Mouse (Mus musculus): Measurements from ENCODE around the gene Stau1. TPM values are rescaled to one million over a fixed set of nuclear protein-coding genes. Genes with fewer than 3 reads are reported as not detected.

The Stau1 gene
- polyA plus RNA-seq, 1 experiment from 2014 or later, result 122 TPM

DNA sequence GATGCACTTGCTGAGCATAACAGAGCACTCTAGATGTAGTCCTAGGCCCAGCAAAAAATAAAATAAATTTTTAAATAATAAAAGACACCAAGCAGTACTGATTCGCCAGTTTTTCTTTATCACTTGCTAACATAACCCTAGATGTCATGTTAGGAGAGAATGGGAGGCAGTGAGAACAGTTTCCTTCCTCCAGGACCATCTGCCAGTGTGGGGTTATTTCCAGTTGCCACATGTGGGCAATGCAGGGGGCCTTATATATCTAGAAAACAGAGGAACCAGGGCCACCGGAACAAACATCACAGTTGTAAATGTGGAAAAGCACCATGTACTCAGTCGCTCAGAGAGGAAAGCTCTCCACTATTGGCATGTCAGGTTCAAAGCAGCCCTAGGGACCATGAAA lies 18.6 kb downstream of the Stau1 start:
- Histone ChIP-seq H3K9me3 (no peaks in the 10 kb centered on the region), H3K9ac (no peak overlapping the region), H3K27ac (no peak overlapping the region), H3K4me3 (no peak overlapping the region), H3K27me3 (replicated peaks) (no peaks in the 10 kb centered on the region), H3K36me3 (replicated peaks) (no peaks in the 10 kb centered on the region), H3K4me2 (no peak overlapping the region), H3K4me1 (peaks cover 6% of the 10 kb centered on the region; the same call in 1 of the 2 replicates)
- 74% methylated on average over 3 of the region's 3 CpGs for WGBS
- no peak for ATAC-seq (replicated peaks)

DNA sequence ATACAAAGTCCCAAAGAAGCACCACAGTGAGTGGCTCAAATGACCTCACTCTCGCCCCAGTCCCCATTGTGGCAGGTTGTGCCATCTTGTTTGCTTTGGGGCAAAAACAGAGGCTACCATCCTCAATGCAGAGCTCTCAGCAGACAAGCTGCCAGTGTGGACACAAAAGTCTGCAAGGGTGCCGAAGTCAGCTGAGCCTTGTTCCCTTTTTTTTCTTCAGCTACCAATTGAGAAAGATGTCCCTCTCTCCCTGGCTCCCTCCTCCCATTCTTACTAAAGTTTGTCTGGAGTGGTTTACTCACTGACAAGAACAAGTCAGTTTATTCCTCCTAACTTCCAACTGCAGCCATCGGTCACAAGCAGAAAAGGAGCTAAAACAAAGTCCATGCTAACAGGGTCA lies 19.7 kb downstream of the Stau1 start:
- Histone ChIP-seq H3K4me1 (peaks cover 6% of the 10 kb centered on the region; the same call in 1 of the 2 replicates), H3K4me2 (no peak overlapping the region), H3K9me3 (no peaks in the 10 kb centered on the region), H3K36me3 (replicated peaks) (no peaks in the 10 kb centered on the region), H3K4me3 (no peak overlapping the region), H3K27me3 (replicated peaks) (no peaks in the 10 kb centered on the region), H3K27ac (no peak overlapping the region), H3K9ac (no peak overlapping the region)
- ATAC-seq (replicated peaks), result no peak
- WGBS, result 72% methylated on average over 3 of the region's 3 CpGs

DNA sequence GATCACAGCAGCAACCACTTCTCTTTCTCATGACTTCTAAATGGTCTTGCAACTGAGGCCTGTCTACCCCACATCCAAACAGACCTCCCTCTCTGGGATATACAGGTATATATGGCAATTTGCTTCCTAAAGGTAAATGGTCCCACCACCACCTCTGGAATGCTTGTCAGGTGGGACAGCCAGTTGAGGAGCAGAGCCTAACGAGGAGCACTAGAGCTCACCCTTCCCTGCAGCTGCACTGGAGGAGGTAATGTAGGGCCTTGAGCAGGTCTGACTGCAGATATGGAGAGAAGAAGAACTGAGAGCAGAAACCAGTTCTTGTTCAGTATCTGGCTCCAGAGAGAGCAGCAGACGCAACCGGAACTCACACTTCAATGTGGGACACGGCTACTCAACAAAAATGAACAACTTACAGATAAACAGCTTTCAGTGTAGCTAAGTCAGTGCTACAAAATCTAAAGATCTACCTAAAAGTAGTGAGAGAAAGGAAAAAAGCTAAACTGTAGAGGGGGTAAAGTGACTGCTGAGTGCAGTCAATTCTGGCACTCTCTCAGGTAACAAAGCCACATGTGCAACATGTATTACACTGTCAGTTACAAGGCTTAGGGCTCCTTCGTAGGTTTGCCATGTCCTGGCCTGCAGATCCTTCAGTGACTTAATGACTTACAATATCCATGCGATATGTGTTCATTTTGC lies 21.8 kb downstream of the Stau1 start:
- Histone ChIP-seq H3K36me3 (replicated peaks) (no peaks in the 10 kb centered on the region), H3K9ac (no peak overlapping the region), H3K9me3 (no peaks in the 10 kb centered on the region), H3K4me1 (peaks cover 6% of the 10 kb centered on the region; the same call in 1 of the 2 replicates), H3K4me2 (no peak overlapping the region), H3K27ac (no peak overlapping the region), H3K4me3 (no peak overlapping the region), H3K27me3 (replicated peaks) (no peaks in the 10 kb centered on the region)
- 83% methylated on average over 6 of the region's 6 CpGs for WGBS
- no peak for ATAC-seq (replicated peaks)

DNA sequence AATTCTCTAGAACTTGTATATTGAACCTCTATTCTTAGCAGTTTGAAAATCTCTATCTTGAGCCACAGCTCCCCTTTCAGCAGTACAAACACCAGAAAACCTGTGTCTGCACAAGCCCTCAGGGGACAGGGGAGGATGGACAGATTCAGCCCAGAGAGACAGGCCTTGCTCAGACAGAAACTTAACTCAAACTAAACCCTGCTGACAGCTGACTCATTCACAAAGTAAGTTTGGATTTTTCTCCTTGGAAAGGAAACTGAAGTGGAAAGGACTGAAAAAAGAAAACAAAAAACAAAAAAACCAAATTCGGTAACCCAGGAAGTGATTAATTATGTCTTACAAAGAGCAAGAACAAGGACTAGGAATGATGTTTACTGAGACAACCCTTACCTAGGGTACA lies 22.9 kb downstream of the Stau1 start:
- Histone ChIP-seq H3K4me2 (no peak overlapping the region), H3K9me3 (no peaks in the 10 kb centered on the region), H3K27ac (no peak overlapping the region), H3K9ac (no peak overlapping the region), H3K4me3 (no peak overlapping the region), H3K36me3 (replicated peaks) (no peaks in the 10 kb centered on the region), H3K27me3 (replicated peaks) (no peaks in the 10 kb centered on the region), H3K4me1 (peaks cover 6% of the 10 kb centered on the region; the same call in 1 of the 2 replicates)
- 86% methylated on average over 1 of the region's 1 CpGs for WGBS
- no peak for ATAC-seq (replicated peaks)

DNA sequence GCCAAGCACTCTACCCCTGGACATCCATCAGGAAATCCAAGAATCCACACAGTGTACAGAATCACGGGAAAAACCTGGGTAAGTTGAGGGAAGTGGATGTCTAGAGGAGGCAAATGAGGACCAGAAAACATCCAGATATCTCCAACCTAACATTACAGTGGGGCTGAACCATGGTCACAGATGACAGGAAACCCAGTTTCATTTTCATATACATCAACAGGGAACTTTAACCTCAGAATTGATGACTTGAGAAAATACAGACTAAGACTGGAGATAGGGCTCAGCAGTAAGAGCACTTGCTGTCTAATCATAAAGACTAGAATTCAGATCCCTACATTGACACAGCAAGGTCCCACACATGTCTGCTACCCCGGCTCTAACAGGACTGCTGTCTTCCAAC lies 31.3 kb downstream of the Stau1 start:
- no peaks in the 10 kb centered on the region for H3K9me3 ChIP-seq
- H3K9ac ChIP-seq, result no peak overlapping the region
- no peak overlapping the region for H3K27ac ChIP-seq
- WGBS, result 89% methylated on average over 2 of the region's 2 CpGs
- ATAC-seq (replicated peaks), result no peak
- no peak overlapping the region for H3K4me3 ChIP-seq
- H3K4me1 ChIP-seq, result no peaks in the 10 kb centered on the region
- no peaks in the 10 kb centered on the region for H3K27me3 ChIP-seq (replicated peaks)
- no peak overlapping the region for H3K4me2 ChIP-seq
- H3K36me3 ChIP-seq (replicated peaks), result no peaks in the 10 kb centered on the region; the same call in 1 of the 2 replicates

DNA sequence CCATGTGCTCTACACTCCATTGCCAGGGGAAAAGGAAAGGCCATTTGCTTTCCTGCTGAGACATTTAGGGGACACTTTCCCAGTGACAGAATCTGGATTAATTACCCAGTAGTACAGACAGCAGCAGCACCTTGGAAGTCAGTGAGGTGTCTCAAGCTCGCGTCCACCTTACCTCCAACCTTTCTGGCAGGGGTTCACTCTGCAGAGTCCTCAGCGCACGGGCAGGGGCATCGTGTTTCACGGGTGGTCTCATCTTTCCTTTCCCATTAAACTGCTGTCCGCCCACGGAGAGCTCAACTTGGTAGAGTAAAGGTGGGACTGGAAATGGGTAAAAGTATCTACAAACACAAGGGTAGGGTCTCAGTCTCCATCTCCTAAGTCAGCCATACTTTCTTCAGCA lies 32.8 kb downstream of the Stau1 start:
- Histone ChIP-seq H3K9ac (no peak overlapping the region), H3K27me3 (replicated peaks) (no peaks in the 10 kb centered on the region), H3K27ac (no peak overlapping the region), H3K9me3 (no peaks in the 10 kb centered on the region), H3K4me2 (no peak overlapping the region), H3K36me3 (replicated peaks) (peaks cover 9% of the 10 kb centered on the region; the same call in 1 of the 2 replicates), H3K4me3 (no peak overlapping the region), H3K4me1 (no peaks in the 10 kb centered on the region)
- ATAC-seq (replicated peaks), result no peak
- WGBS, result 91% methylated on average over 8 of the region's 8 CpGs

DNA sequence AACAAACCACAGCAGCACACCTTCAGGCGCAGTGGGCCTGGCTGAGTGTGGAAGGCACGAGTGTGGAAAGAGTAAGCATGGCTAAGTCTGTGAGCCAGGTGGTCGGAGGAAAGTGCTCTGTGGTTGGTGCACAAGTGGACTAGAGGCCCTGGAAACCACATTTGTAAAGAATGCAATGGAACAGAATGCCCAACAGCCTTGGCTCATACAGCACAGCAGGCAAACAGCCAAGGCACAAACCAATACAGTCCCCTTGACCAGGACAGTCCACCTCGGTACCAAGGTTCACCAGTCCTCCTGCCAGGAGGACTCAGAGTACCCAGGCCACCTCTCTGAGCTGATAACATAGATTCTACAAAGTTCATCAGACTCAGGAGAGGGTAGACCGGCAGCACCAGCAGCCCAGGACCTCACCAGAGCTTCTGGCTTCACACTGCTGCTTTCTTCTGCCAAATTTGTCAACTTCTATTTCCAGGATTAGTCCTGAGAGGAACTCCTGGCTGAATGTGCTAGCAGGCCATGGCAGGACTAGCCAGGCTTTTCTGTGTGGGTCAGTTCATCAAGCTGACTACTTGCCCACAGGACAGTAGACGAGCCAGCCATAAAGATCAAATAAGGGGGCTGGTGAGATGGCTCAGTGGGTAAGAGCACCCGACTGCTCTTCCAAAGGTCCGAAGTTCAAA lies 35.3 kb downstream of the Stau1 start:
- Histone ChIP-seq H3K9ac (no peak overlapping the region), H3K4me3 (no peak overlapping the region), H3K36me3 (replicated peaks) (peaks cover 14% of the 10 kb centered on the region), H3K27ac (no peak overlapping the region), H3K9me3 (no peaks in the 10 kb centered on the region), H3K27me3 (replicated peaks) (no peaks in the 10 kb centered on the region), H3K4me2 (no peak overlapping the region), H3K4me1 (no peaks in the 10 kb centered on the region)
- WGBS, result 89% methylated on average over 8 of the region's 8 CpGs
- no peak for ATAC-seq (replicated peaks)

DNA sequence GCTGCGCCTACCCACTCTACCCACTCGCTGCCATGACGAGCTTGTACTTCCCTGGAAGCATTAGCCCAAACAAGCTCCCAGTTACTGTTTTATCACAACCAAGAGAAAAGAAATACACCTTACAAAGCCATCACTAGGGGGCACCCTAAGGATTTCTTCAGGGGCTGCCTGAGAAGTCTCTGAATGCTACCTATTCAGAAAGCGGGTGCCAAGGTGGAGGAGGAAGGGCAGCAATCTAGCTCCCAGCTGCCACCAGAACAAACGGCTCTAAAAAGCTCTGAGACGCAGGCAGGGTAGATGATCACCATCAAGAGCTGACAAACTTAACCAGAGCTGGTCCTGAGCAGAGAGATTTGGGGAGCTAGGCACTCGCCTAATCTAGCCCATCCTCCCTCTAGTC lies 39.3 kb downstream of the Stau1 start:
- 65% methylated on average over 7 of the region's 7 CpGs for WGBS

DNA sequence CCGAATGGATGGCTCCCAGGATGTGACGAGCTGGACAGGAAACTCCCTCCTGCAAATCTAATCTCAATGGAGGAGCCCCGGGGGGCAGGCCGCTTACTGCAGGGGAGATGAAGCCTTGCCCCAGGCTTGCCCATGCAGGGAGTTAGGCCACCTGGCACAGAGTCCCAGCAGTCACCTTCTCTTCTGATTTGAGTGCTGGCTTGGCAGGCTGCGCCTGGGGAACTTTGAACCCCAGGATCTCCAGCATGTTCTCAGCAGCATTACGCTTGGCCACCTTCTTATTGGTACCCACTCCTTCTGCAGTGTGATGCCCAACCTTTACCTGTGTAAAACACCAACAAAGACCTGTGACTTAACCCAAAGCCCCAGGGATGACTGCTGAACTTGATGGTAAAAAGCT lies 43.9 kb downstream of the Stau1 start:
- no peaks in the 10 kb centered on the region for H3K9me3 ChIP-seq
- no peak overlapping the region for H3K4me2 ChIP-seq
- H3K36me3 ChIP-seq (replicated peaks), result peaks cover 77% of the 10 kb centered on the region
- ATAC-seq (replicated peaks), result no peak
- no peak overlapping the region for H3K27ac ChIP-seq
- no peaks in the 10 kb centered on the region for H3K4me1 ChIP-seq
- H3K27me3 ChIP-seq (replicated peaks), result no peaks in the 10 kb centered on the region
- no peak overlapping the region for H3K4me3 ChIP-seq
- no peak overlapping the region for H3K9ac ChIP-seq
- WGBS, result 89% methylated on average over 6 of the region's 6 CpGs

More for the DNA sequence above, 39.3 kb downstream of the Stau1 start:
- Histone ChIP-seq H3K4me1 (no peaks in the 10 kb centered on the region), H3K4me2 (no peak overlapping the region), H3K9ac (no peak overlapping the region), H3K9me3 (no peaks in the 10 kb centered on the region), H3K27me3 (replicated peaks) (no peaks in the 10 kb centered on the region), H3K4me3 (no peak overlapping the region), H3K36me3 (replicated peaks) (peaks cover 48% of the 10 kb centered on the region), H3K27ac (no peak overlapping the region)
- ATAC-seq (replicated peaks), result no peak

DNA sequence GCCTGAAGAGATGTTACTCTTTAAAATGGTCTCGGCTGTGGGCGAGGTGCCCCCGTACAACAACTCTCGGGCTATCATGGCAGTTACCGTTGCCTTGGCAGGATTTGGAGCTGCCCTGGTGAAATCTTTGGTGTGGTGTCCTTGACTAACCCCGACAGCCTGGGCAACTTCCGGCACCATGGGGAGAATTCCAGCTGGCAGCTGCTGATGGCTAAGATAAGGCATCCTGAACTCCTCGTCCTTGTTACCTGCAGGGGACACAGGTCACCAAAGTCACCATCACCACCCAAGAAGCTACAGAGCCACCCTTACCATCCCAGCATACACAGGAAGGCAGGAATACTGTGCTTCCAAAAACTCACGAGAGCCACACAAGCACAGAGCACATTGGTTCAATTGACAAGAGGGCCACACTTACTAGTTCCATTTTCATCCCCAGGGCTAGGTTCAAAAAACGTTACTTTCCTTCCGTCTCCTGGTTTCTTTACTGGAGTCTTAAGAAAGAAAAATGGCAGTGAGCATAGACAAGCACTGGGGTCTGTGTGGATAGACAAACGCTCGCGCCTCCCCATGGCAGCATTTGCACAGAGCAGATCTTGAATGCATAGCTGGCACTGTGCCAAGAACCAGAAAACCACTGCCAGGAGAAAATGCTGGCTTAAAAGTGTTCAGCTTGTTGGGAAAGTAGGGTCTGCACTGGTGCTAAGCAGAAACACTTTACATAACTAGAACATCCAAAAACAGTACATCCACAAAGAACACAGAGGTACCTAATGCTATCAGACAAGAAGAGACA lies 45.0 kb downstream of the Stau1 start:
- H3K27me3 ChIP-seq (replicated peaks), result no peaks in the 10 kb centered on the region
- no peak overlapping the region for H3K4me2 ChIP-seq
- no peak overlapping the region for H3K9ac ChIP-seq
- peaks cover 81% of the 10 kb centered on the region for H3K36me3 ChIP-seq (replicated peaks)
- ATAC-seq (replicated peaks), result no peak
- H3K4me3 ChIP-seq, result no peak overlapping the region
- H3K27ac ChIP-seq, result no peak overlapping the region
- 76% methylated on average over 14 of the region's 14 CpGs for WGBS
- H3K4me1 ChIP-seq, result no peaks in the 10 kb centered on the region
- H3K9me3 ChIP-seq, result no peaks in the 10 kb centered on the region

DNA sequence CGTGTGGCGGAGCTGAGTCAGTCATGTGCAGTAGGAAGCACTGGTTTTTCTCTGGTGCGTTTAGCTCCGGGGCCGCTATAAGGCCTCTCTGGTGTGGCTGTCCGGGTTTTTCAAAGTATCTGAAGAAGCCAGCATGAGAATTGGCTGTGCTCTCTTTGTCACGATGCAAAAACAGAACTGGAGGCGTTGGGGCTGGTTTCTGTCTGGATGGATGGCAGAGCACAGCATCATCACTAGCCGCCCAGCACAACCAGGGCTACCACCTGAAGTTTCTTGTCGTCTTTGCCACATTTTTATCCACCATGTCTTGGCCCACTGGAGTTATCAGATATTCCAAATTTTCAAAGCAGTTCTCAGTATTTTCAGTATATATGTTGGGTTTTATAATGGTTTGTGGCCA lies 47.2 kb downstream of the Stau1 start:
- peaks cover 80% of the 10 kb centered on the region for H3K36me3 ChIP-seq (replicated peaks)
- no peak for ATAC-seq (replicated peaks)
- WGBS, result 88% methylated on average over 10 of the region's 10 CpGs
- H3K27me3 ChIP-seq (replicated peaks), result no peaks in the 10 kb centered on the region
- H3K4me3 ChIP-seq, result no peak overlapping the region
- no peaks in the 10 kb centered on the region for H3K9me3 ChIP-seq
- H3K27ac ChIP-seq, result no peak overlapping the region
- H3K4me1 ChIP-seq, result no peaks in the 10 kb centered on the region
- no peak overlapping the region for H3K9ac ChIP-seq
- no peak overlapping the region for H3K4me2 ChIP-seq

DNA sequence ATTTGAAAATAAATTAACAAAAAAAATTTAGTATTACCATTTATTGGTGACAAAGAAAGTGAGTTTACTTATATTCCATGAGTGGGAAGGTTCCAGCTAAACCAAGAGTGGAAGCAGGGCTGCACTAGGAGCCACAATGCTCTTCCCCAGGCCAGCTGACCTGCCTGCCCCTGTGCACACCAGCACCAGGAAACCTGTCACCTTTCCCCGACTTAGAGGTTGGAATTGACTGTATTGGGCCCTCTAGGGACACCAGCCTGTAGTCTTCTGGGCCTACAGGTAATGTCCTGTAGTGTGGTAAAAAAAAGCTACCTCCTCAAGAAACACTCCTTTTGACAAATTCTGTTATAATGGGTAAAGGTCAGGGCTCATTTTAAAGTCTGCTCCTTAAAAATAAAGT lies 47.9 kb downstream of the Stau1 start:
- no peak overlapping the region for H3K9ac ChIP-seq
- no peak overlapping the region for H3K4me3 ChIP-seq
- H3K27ac ChIP-seq, result no peak overlapping the region
- H3K27me3 ChIP-seq (replicated peaks), result no peaks in the 10 kb centered on the region
- H3K9me3 ChIP-seq, result no peaks in the 10 kb centered on the region
- H3K4me2 ChIP-seq, result no peak overlapping the region
- peaks cover 74% of the 10 kb centered on the region for H3K36me3 ChIP-seq (replicated peaks)
- no peaks in the 10 kb centered on the region for H3K4me1 ChIP-seq
- WGBS, result 62% methylated on average over 1 of the region's 1 CpGs
- ATAC-seq (replicated peaks), result no peak
